Mouse (Mus musculus) forebrain, embryonic 16.5 days (tissue): Measurements from ENCODE around the gene Arl6ip5. TPM values are rescaled to one million over a fixed set of nuclear protein-coding genes. Genes with fewer than 3 reads are reported as not detected.
"Not testable (repeated sequence)": the region's sequence is repeated elsewhere in the genome, so short reads cannot be mapped to it uniquely, and the experiment has no call there.

Experiments used
- ATAC-seq: fragments of 200-750 bp; cut with Nextera tagmentation; 2 replicates; pipeline ENCODE4 v1.8.0; 2017; ENCODE audit warnings: mild to moderate bottlenecking, moderate library complexity
- H3K27ac ChIP-seq: fragments of 300-500 bp; sonication (generic); 2 replicates; pipeline ENCODE4 v1.5.1; 2014; ENCODE audit warnings: low read length, control low read depth
- H3K27me3 ChIP-seq: fragments of 300-500 bp; sonication (generic); replicated peaks from 2 replicates; pipeline ENCODE4 v1.6.1; 2014; ENCODE audit warnings: low read length; ENCODE audit not compliant: control insufficient read depth, insufficient read depth
- H3K36me3 ChIP-seq: fragments of 300-500 bp; sonication (generic); 2 replicates; pipeline ENCODE4 v1.6.1; 2014; ENCODE audit not compliant: control insufficient read depth, insufficient read depth
- H3K4me1 ChIP-seq: fragments of 300-500 bp; sonication (generic); replicated peaks from 2 replicates; pipeline ENCODE4 v1.6.1; 2014; ENCODE audit warnings: low read length; ENCODE audit not compliant: control insufficient read depth, insufficient read depth
- H3K4me2 ChIP-seq: fragments of 300-500 bp; sonication (generic); 2 replicates; pipeline ENCODE4 v1.6.1; 2014; ENCODE audit warnings: mild to moderate bottlenecking, low read length, control low read depth
- H3K4me3 ChIP-seq: fragments of 300-500 bp; sonication (generic); replicated peaks from 2 replicates; pipeline ENCODE4 v1.5.1; 2014; ENCODE audit warnings: mild to moderate bottlenecking, low read length, control low read depth
- H3K9ac ChIP-seq: fragments of 300-500 bp; sonication (generic); replicated peaks from 2 replicates; pipeline ENCODE4 v1.6.1; 2014; ENCODE audit warnings: low read depth, low read length, control low read depth
- H3K9me3 ChIP-seq: fragments of 300-500 bp; sonication (generic); 2 replicates; pipeline ENCODE4 v1.6.1; 2016; ENCODE audit warnings: low read length; ENCODE audit not compliant: control insufficient read depth
- WGBS: fragments of 180-500 bp; shearing (Covaris S2); extraction: QIAGEN DNeasy Blood & Tissue Kit; methylation state at CpG from one replicate; pipeline ENCODE4 v1.1.7; 2014; 5-methylcytosine and 5-hydroxymethylcytosine counted together
- polyA plus RNA-seq: library from polyadenylated mRNA; unstranded; fragments of >200 nt; fragmentation: Nextera tagmentation; extraction: Ambion mirVana; gene quantifications from 2 replicates; pipeline ENCODE4 v1.2.1, GENCODE M21; 2015

Arl6ip5 gene
- polyA plus RNA-seq, 1 experiment from 2014 or later: 130 TPM

DNA sequence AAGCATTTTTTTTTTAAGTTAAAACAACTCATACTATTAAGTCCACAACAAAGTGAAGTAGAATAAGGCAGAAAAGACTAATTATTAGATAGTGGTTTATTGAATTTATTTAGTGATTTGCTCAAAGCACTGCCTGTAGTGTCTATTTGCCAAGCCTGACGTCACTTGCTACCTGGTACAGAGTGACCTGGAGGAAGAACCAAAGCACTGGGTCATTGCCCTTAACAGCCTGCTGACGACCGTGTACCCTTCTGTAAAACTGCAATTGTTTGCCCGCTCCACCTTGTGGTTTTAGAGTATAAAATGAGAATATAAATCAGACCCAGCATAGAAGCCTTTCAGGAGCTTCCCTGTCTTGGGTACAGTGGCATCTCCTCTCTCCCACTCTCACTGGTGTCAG is 51.7 kb downstream of the Arl6ip5 start:
- H3K9ac ChIP-seq: no peak overlapping the region
- 75% methylated on average over 4 of the region's 4 CpGs for WGBS
- H3K27me3 ChIP-seq: no peaks in the 10 kb centered on the region

GRCm38 (mm10) chr6:97263750-97264149 is 53.3 kb downstream of the Arl6ip5 start:
- H3K9me3 ChIP-seq, H3K4me2 ChIP-seq, H3K36me3 ChIP-seq, H3K4me3 ChIP-seq, H3K4me1 ChIP-seq, ATAC-seq, H3K27ac ChIP-seq, H3K27me3 ChIP-seq, H3K9ac ChIP-seq: not testable (repeated sequence)

More for the DNA sequence above, 51.7 kb downstream of the Arl6ip5 start:
- no peak for ATAC-seq
- Histone ChIP-seq H3K4me2 (no peak overlapping the region), H3K36me3 (no peaks in the 10 kb centered on the region), H3K9me3 (no peaks in the 10 kb centered on the region), H3K4me3 (no peak overlapping the region), H3K4me1 (no peaks in the 10 kb centered on the region), H3K27ac (no peak overlapping the region)

GRCm38 (mm10) chr6:97265240-97265639 is 54.8 kb downstream of the Arl6ip5 start:
- Histone ChIP-seq H3K4me1 (peaks cover 6% of the 10 kb centered on the region; the same call in 1 of the 2 replicates), H3K27me3 (no peaks in the 10 kb centered on the region), H3K9ac (no peak overlapping the region), H3K4me3 (no peak overlapping the region), H3K4me2 (no peak overlapping the region), H3K36me3 (no peaks in the 10 kb centered on the region), H3K9me3 (no peaks in the 10 kb centered on the region), H3K27ac (no peak overlapping the region)
- no peak for ATAC-seq
- 79% methylated on average over 8 of the region's 8 CpGs for WGBS

DNA sequence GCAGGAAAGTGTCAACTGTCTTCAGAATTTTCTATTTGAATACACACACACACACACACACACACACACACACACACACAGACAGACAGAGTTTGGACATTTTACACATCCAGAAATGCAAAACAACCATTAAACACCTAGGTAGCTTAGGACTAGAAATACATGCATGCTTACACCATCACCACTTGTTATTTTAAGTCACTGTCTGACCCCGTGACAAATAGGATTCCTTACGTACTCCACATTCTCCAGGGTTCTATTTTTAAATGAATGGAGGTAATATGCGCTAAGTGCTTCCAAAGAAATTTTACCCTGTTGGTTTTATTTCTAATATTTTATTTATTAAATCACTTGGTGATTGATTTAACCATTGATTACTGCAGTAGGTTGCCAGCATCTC is 55.2 kb downstream of the Arl6ip5 start:
- Histone ChIP-seq H3K4me2 (no peak overlapping the region), H3K4me3 (no peak overlapping the region), H3K9ac (no peak overlapping the region), H3K4me1 (peaks cover 6% of the 10 kb centered on the region; the same call in 1 of the 2 replicates), H3K27me3 (no peaks in the 10 kb centered on the region), H3K36me3 (no peaks in the 10 kb centered on the region), H3K9me3 (no peaks in the 10 kb centered on the region), H3K27ac (no peak overlapping the region)
- WGBS: 86% methylated on average over 3 of the region's 3 CpGs
- ATAC-seq: no peak

DNA sequence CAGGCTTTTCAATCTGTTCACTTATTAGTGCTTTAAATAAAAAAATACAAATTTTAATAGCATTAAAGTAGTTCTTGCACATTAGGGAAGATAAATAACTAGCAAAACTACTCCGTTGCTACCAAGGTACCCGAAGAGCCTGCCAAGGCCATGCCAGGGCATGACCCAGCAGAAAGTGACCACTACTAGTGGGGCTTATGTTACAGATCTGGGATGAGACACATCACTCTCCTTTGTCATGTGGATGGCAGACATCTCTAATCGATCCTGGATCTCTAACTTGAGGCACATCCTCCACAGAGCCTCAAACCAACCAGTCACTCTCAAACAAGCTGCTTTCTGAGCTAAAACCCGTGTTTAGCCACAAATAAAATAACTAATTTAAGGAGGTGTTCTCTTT is 56.2 kb downstream of the Arl6ip5 start:
- no peak overlapping the region for H3K27ac ChIP-seq
- no peak for ATAC-seq
- no peaks in the 10 kb centered on the region for H3K9me3 ChIP-seq
- H3K4me3 ChIP-seq: no peak overlapping the region
- H3K4me1 ChIP-seq: peaks cover 6% of the 10 kb centered on the region; the same call in 1 of the 2 replicates
- no peak overlapping the region for H3K9ac ChIP-seq
- no peaks in the 10 kb centered on the region for H3K36me3 ChIP-seq
- no peak overlapping the region for H3K4me2 ChIP-seq
- H3K27me3 ChIP-seq: no peaks in the 10 kb centered on the region
- WGBS: 86% methylated on average over 4 of the region's 4 CpGs

- H3K9me3 ChIP-seq: no peaks in the 10 kb centered on the region
- 95% methylated on average over 2 of the region's 2 CpGs for WGBS
- no peaks in the 10 kb centered on the region for H3K36me3 ChIP-seq
- no peak overlapping the region for H3K4me3 ChIP-seq
- ATAC-seq: no peak
- H3K4me2 ChIP-seq: no peak overlapping the region
- no peaks in the 10 kb centered on the region for H3K27me3 ChIP-seq
- peaks cover 6% of the 10 kb centered on the region; the same call in 1 of the 2 replicates for H3K4me1 ChIP-seq
- H3K9ac ChIP-seq: no peak overlapping the region
- H3K27ac ChIP-seq: no peak overlapping the region
These were observed 56.6 kb downstream of the Arl6ip5 start for GRCm38 (mm10) chr6:97267132-97267531.

- WGBS: 47% methylated on average over 11 of the region's 11 CpGs
- no peak overlapping the region for H3K9ac ChIP-seq
- H3K9me3 ChIP-seq: no peaks in the 10 kb centered on the region
These were observed 59.1 kb downstream of the Arl6ip5 start for GRCm38 (mm10) chr6:97269596-97269995.

GRCm38 (mm10) chr6:97272349-97272748 is 61.9 kb downstream of the Arl6ip5 start:
- no peak for ATAC-seq

More at GRCm38 (mm10) chr6:97269596-97269995, 59.1 kb downstream of the Arl6ip5 start:
- ATAC-seq: no peak
- Histone ChIP-seq H3K27me3 (no peaks in the 10 kb centered on the region), H3K36me3 (no peaks in the 10 kb centered on the region), H3K4me2 (no peak overlapping the region), H3K4me3 (no peak overlapping the region), H3K4me1 (peaks cover 6% of the 10 kb centered on the region; the same call in 1 of the 2 replicates), H3K27ac (no peak overlapping the region)

DNA sequence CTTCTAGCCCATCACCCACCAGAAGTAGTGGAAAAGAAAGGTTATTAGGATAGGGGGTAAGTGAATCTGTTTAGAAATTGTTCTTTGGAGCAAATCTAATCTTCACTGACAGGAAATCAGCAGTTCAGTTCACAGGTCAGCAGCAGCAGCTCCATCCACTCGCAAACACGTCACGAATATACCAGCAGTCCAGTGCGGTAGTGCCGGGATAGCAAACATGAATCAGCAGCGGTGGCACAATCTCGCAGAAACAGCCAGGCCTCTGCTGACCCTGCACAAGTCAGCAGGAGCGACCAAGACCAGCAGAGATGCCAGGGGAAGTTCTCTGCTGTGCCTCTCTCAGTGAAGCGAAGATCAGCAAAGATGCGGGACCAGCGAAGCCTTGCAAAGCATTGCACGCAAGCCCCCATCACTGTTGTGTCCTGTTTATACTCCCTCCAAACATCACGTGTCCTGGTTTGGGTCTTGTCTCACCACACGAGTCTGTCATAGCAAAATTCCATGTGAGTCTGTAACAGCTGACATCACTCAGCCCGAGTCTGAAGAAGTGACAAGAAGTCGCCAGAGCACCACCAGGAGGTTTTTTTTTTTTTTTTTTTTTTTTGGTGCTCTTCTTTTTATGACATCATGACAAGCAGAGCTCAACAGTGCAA is 62.7 kb downstream of the Arl6ip5 start:
- Histone ChIP-seq H3K27ac (no peak overlapping the region), H3K27me3 (no peaks in the 10 kb centered on the region), H3K9ac (no peak overlapping the region), H3K4me2 (no peak overlapping the region), H3K4me3 (no peak overlapping the region), H3K36me3 (no peaks in the 10 kb centered on the region), H3K9me3 (no peaks in the 10 kb centered on the region), H3K4me1 (peaks cover 17% of the 10 kb centered on the region)
- WGBS: 87% methylated on average over 16 of the region's 16 CpGs
- ATAC-seq: no peak

More at GRCm38 (mm10) chr6:97272349-97272748, 61.9 kb downstream of the Arl6ip5 start:
- no peaks in the 10 kb centered on the region for H3K27me3 ChIP-seq
- no peak overlapping the region for H3K4me2 ChIP-seq
- no peak overlapping the region for H3K27ac ChIP-seq
- no peak overlapping the region for H3K4me3 ChIP-seq
- no peaks in the 10 kb centered on the region for H3K36me3 ChIP-seq
- H3K9me3 ChIP-seq: no peaks in the 10 kb centered on the region
- H3K4me1 ChIP-seq: peaks cover 14% of the 10 kb centered on the region; the same call in 1 of the 2 replicates
- WGBS: 39% methylated on average over 2 of the region's 2 CpGs
- no peak overlapping the region for H3K9ac ChIP-seq
